Mouse (Mus musculus): ENCODE results near the gene Akap13.

GRCm38 (mm10) chr7:75755861-75756449 lies 300.6 kb downstream of the Akap13 start:
- TF ChIP-seq CTCF (IDR thresholded peaks at IDR 0.05; ENCODE audit: low read depth) (no peak), EP300 (IDR thresholded peaks at IDR 0.05; ENCODE audit: low read depth) (no peak)
